Mouse (Mus musculus): Measurements from ENCODE around the gene Slc8a1. TPM values are rescaled to one million over a fixed set of nuclear protein-coding genes. Genes with fewer than 3 reads are reported as not detected.

Slc8a1 gene
- total RNA-seq, 1 experiment from 2014 or later: 10.6 TPM

DNA sequence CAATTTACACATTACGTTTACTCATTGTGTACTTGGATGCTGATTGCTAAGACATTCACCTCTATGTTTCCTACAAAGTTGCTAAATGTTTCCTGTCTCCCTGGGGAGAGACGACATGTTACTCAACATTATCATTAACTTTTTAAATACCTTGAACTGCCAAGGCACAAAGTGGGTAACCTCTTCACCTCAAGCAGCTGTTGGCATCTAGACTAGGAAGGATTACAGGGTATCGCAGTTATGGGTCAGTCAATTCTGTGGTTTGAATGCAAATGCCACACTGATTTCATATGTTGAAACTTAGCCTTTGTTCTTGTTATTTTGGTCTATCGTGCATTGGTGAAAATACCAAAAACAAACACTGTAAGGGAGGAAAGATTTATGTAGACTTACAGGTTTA lies 378.1 kb downstream of the Slc8a1 start:
- no peak for DNase-seq

- no peak for DNase-seq
Measured at GRCm38 (mm10) chr17:81336024-81336754, 402.0 kb downstream of the Slc8a1 start.

DNA sequence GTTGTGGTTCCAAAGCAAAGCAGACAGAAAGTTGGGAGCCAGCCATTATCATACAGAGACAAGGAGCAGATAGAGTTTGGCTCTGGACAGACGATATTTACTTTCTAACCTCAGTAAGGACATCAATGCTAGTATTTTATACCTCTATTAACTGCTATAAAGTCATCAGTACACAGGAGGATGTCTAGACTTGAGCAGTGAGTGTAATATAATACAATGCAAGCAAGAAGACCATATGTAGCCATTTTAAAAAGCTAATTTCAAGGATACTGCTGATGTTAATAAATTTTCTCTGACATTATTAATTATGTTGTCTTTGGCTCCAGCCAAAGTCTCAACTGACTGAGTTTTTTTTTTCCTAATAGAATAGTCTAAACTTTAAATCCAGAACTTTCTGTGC lies 402.7 kb downstream of the Slc8a1 start:
- no peak for DNase-seq
